Mouse (Mus musculus): ENCODE data around the gene Bpnt1.
"Not testable (repeated sequence)": the region's sequence is repeated elsewhere in the genome, so short reads cannot be mapped to it uniquely, and the experiment has no call there.

The Bpnt1 gene

GRCm38 (mm10) chr1:185331983-185332430, at the start of gene Bpnt1:
Gene Bpnt1, plus strand, starts transcription at chr1:185332149.
- DNase-seq = peak; percentile 91

DNA sequence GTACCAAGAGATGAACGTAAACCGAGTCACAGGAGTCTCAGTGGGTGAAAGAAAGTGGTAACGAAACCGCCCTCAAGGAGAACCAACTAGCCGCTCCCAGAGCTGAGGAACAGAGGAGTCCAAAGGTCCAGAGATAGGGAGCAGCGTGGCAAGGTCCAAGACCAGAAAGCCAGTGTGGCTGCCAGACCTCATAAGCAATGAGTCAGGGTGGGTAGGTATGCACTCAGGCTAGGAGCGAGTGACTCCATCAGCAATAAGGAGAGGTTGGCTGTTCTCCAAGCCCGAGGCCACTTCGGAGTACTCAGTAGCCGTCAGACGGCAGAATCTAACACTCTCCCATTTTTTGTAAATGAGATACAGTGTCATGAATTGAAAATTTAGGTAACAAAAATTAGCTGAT, 49.1 kb upstream of the Bpnt1 start:
- no peak for DNase-seq

GRCm38 (mm10) chr1:185283247-185283646, 48.7 kb upstream of the Bpnt1 start:
- DNase-seq = no peak

DNA sequence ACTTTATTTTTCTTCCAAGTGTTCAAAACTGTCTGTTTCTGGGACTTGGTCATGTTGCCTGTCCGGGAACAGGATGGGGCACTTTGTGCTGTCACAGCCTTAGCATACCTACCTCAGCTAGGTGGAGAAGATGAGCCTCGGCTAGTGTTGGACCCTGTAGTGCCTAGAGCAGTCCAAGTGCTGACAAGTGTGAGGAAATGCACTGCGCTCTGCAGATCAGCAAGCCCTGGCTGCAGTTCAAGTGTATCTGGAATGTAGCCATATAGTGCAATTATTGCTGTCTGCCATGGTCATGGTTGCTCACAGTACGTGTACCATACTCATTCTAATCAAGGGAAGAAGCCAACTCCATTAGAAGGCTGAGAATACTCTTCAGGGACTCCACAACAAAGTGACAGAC, 47.2 kb upstream of the Bpnt1 start:
- DNase-seq = no peak

DNA sequence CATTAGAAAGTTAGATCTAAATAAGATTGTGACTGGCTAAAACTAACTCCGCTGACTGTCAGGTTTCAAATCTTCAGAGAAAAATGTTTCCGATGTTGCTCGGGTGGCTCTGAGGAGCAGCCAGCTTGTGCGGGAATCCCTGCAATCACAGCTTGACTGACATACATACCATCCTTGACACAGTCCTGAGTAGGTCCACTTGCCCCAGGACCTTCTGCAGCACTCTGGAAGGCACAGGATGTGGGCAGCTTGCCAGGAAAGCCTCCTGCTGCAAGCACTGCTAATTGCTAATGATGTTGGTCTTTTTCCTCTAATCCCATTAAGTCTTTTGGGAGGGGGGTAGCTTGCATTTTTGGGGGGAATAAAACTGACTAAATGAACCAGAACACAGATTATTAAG, 46.8 kb upstream of the Bpnt1 start:
- DNase-seq = no peak

- no peak for DNase-seq
Measured at GRCm38 (mm10) chr1:185287066-185287465, 44.9 kb upstream of the Bpnt1 start.

- DNase-seq = no peak
Measured at GRCm38 (mm10) chr1:185289231-185289630, 42.7 kb upstream of the Bpnt1 start.

- DNase-seq = no peak
Measured at GRCm38 (mm10) chr1:185291336-185291735, 40.6 kb upstream of the Bpnt1 start.

- DNase-seq = no peak
Measured at GRCm38 (mm10) chr1:185292646-185293360, 39.1 kb upstream of the Bpnt1 start.

- no peak for DNase-seq
Measured at GRCm38 (mm10) chr1:185296850-185297249, 35.1 kb upstream of the Bpnt1 start.

DNA sequence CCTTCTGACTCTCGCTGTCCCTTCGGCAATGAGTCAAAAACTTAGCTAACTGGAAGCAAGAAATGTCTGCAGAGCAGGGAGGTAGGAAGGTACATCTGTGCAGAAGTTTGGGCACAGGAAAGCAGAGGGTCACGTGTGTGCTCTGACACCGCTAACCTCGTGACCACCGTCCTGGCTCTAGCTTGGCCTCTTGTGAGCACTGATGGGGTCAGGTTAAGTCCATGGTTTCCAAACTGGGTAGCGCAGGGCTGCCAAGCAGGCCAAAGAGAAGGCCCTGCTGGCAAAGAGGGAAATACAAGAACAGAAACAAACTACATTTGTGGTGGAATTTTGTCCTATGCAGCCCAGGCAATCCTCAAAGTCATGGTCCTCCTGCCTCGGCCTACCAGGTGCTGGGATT, 33.5 kb upstream of the Bpnt1 start:
- no peak for DNase-seq

- no peak for DNase-seq
Measured at GRCm38 (mm10) chr1:185302816-185303215, 29.1 kb upstream of the Bpnt1 start.

DNA sequence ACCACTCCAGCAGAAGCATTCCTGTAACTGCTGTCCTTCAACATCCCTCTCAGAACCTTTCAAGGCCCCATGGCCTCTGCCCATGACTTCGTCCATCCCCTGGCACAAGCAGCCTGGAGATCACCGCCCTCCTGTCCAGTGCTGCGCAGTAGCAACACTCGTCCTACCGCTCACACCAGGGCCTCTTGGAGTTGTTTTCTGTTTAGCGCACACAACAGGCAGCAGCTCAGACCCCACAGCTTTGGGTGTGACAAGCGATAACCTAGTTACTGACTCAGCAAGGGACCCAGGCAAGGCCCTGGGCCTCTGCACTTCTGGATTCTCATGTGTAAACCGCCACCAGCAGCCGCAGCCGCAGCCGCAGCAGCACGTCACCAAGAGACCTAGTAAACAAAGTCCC, 25.1 kb upstream of the Bpnt1 start:
- DNase-seq = no peak

DNA sequence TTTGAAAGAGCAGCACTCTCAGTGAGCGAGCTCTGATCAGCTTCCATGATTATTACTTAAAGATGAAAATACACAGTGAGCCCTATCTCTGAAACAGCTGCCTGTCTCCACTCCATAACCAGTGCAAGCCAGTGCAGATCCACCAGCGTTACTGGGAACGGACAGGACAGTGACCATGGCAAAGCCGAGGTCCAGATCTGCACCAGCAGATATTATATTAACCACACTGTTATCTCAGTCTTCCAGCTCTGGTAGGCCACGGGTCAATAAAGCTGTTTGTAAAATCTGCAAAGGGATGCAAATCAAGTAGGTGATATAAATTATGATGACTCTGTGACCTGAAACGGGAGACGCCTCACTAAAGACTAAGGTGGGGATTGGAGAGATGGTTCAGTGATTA, 24.3 kb upstream of the Bpnt1 start:
- DNase-seq = no peak

DNA sequence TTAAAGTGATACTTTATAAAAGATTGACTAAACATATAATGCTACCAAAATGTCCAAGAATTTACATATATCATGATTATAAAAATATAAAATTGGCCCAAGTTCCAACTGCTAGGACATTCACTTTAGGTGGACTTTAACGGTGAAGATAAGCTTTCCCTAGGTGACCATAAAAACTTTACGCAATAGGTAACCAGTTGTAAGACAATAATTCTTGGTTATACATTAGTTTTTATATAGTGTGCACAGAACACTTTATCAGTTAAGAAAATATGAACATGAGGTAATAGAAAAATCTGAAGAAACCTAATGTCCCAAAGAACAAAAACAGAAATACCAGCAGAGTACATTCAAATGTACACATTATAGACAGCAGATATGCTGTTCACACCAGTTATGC, 23.6 kb upstream of the Bpnt1 start:
- no peak for DNase-seq

GRCm38 (mm10) chr1:185308908-185309307, 23.0 kb upstream of the Bpnt1 start:
- DNase-seq = no peak

DNA sequence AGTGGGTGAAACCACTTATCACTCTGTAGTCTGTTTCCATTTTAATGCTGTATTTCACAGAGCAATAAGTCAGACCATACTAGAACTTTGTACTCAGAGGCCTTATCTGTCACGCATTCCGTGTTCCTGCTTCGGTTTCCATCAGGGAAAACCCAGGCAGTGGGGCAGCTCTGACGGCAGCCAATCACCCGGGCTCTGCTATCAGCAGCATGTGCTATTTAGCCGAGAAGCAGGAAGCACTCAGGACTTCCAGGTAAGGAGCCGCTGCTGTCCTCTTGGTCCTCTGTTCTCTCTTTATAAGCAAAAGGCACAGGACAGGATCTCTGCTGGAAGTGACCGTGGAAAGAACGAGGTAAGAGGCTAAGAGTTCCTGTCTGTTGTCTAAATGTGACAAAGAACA, 20.0 kb upstream of the Bpnt1 start:
- DNase-seq = no peak

DNA sequence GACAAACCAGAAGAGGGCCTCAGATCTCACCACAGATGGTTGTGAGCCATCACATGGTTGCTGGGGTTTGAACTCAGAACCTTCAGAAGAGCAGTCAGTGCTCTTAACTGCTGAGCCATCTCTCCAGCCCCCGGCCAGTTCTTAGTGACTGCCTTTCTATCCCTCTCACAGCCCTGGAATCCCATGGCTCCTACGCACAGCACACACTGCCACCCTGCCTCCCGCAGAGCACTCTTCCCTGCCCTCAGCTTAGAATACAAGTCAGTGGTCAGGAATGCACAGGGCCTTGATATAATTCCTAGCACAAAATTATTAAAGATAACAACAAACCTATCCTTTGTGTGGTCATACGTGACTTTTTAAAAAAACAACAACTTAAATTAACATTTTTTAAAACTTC, 17.4 kb upstream of the Bpnt1 start:
- no peak for DNase-seq

DNA sequence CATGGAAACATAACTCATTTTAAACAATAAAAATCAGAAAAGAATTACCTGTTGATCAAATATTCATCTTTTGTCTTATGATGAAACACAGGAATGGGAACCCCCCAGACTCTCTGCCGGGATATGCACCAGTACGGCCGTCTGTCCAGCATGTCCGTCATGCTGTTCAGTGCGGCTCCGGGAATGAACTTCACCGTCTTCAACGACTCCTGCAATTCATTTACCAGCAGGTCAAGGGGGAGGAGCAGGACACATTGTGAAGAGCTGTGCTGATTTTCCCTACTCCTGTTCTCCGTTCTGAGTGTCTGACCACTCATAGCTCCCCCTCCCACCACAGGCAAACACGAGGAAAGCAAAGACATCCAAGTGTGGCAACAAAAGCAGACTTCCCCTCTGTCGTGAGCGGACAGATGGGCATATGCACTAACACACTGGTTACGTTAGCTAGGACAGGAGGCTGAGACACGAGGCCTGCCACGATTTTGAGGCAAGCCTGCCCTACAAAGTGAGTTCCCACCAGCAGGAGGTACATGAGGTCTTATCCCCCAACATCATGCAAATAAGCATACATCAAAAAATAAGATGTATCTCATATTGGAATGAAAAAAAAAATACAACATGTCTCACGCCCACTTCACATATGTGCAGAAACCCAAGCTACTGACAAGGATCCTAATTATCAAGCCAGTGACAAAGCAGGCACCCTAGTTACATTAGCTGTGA, 15.9 kb upstream of the Bpnt1 start:
- DNase-seq = no peak

DNA sequence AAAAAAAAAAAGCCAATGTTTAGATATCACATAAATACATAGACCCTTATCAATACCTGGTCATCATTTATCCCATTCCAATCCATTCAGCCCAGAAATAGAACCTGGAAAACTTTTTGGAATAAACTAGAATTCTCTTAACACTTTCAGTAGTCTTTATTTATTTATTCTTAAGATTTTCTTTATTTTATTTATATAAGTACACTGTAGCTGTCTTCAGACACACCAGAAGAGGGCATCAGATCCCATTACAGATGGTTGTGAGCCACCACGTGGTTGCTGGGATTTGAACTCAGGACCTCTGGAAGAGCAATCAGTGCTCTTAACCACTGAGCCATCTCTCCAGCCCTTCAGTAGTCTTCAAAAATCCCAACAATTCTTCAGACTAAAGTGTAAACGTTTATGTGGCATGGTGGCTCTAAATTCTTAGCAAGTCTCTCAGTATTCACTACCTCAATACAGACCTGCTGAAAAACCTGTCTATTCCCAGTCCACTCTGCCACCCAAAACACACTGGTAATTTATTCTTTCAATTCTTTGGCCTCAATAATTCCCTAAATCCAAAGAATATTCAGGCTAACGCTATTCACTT, 4.1 kb upstream of the Bpnt1 start:
- not testable (repeated sequence) for DNase-seq

DNA sequence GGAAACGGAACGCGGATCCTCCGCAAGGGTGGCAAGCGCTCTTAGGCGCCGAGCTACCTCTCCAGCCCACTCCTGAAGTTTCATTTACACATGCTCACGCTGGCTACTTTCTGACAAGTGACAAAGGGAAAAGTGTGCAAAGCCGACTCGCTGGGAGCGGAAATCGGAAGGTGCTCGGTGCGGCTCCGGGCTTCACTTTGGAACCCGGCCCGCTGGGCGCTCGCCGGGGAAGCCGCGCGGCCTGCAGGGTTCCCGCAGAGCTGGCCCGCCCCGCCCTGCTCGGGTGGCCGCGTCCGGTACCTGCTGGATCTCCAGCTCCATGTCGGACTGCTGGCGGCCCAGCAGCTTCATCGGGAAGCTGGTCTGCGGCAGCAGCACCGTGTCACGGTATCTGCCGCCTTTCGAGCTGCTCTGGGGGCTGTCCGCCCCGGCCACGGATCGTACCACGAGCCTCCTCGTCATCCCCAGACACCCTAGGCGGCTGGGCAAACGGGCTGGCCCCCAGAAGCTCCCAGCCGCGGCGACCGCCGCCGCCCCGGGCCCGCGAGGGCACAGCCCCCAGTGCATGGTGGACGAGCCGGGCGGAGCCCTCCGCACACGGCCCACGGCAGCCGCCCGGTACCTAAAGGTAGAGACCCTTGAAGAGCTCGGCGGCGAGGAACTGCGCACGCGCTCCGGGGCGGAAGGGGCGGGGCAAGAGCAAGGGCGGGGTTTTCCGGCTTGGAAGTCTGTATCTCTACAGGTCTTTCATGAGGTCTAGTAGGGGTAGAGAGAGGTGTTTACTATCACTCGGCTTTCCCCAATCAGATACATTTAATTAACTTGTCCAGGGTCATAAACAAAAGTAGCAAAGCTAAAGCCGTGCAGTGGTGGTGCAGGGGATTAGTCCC, 3.0 kb upstream of the Bpnt1 start, which contains the start of gene Iars2:
Gene Iars2 (minus strand): TSS at position 676 of the 890 bp plus-strand sequence.
- DNase-seq = peak; percentile 91

DNA sequence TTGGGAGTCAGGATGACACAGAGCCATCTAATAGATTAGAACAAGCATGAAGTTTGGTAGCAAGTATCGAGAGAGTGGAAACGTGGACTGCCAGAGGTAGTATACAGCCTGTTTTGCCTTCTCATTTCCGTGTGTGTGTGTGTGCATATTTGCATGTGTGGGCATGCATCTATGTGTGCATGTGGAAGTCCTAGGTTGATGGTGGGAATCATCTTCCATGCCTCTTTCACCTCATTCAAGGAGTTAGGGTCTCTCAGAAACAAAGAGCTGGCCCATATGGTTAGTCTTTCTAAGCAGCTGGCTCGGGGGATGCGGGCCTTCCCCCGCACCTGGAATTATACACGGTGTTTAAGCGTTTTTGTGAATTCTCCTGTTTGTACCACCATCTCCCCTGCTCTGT, 2.1 kb upstream of the Bpnt1 start:
- no peak for DNase-seq

DNA sequence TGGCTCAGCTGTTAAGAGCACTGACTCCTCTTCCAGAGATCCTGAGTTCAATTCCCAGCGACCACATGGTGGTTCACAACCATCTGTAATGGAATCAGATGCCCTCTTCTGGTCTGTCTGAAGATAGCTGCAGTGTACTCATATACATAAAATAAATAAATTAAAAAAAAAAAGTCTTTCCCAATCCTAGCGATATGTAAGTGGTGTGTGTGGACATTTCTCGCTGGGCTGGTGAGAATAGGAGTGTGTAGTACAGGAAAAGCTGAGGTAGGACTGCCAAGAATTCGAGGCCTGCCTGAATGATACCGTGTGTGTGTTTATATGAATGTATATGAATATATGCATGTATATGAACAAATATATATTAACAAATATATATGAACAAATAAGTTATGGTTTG, 585 bp upstream of the Bpnt1 start:
- no peak for DNase-seq
